Mouse (Mus musculus): Measurements from ENCODE around the gene Sulf2. TPM values are rescaled to one million over a fixed set of nuclear protein-coding genes. Genes with fewer than 3 reads are reported as not detected.

Sulf2 gene
- polyA plus RNA-seq, 1 experiment from 2014 or later: 127 TPM

DNA sequence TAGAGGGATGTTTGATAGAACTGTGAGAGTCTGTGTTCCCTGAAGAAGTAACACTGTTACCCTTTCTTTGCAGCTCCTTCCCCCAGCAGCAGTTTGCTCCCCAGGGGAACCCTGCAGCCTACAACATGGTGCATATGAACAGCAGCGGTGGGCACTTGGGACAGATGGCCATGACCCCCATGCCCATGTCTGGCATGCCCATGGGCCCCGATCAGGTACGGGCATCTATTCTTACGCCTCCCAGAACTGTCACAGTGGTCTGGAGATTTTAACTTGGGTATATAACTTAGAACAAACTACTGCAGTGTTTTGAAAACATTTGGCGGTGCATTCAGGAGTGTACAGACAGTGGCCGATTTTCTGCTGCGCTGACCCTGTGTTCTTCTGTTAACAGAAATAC, 85.7 kb downstream of the Sulf2 start:
- H3K27me3 ChIP-seq: no peaks in the 10 kb centered on the region
- H3K4me2 ChIP-seq: no peak overlapping the region
- H3K27ac ChIP-seq: 0 out of 2 replicates have a peak overlapping the region, but pooled peaks have one; percentile 53
- 92% methylated on average over 7 of the region's 7 CpGs for WGBS
- peaks cover 67% of the 10 kb centered on the region for H3K36me3 ChIP-seq
- H3K4me3 ChIP-seq: no peak overlapping the region
- no peak for ATAC-seq (ENCODE audit: insufficient number of reproducible peaks, insufficient read depth, low FRiP score, low TSS enrichment, low read depth)
- no peaks in the 10 kb centered on the region for H3K9me3 ChIP-seq
- peaks cover 24% of the 10 kb centered on the region for H3K4me1 ChIP-seq
- H3K9ac ChIP-seq: no peak overlapping the region

DNA sequence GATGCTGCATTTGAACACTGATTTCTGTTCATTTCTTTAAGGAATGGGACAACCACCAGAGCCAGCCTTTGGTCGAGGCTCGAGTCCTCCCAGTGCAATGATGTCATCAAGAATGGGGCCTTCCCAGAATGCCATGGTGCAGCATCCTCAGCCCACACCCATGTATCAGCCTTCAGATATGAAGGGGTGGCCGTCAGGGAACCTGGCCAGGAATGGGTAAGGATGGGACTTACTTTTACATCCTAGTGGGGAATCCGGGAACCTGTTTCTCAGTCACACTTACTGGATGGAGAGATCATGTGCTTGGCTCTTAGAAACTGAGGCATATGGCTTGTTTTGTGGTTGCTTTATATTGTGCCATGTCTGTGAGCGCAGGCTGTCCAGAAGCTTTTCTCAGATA, 86.3 kb downstream of the Sulf2 start:
- Histone ChIP-seq H3K36me3 (peaks cover 66% of the 10 kb centered on the region), H3K27ac (no peak overlapping the region), H3K27me3 (no peaks in the 10 kb centered on the region), H3K9ac (no peak overlapping the region), H3K4me3 (no peak overlapping the region), H3K9me3 (no peaks in the 10 kb centered on the region), H3K4me2 (no peak overlapping the region), H3K4me1 (peaks cover 19% of the 10 kb centered on the region)
- 87% methylated on average over 5 of the region's 5 CpGs for WGBS
- ATAC-seq (ENCODE audit: insufficient number of reproducible peaks, insufficient read depth, low FRiP score, low TSS enrichment, low read depth): no peak

DNA sequence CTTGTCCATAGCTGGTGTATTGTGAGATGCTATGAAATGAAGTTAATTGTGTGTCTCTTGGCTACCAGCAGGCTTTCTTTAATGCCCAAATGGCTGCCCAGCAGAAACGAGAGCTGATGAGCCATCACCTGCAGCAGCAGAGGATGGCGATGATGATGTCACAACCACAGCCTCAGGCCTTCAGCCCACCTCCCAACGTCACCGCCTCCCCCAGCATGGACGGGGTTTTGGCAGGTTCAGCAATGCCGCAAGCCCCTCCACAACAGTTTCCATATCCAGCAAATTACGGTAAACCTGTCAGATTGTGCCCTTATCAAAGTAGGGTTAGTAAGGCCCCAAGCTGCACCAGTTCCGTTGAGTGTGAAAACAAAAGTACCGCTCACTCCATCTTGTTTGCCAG, 87.2 kb downstream of the Sulf2 start:
- Histone ChIP-seq H3K9ac (no peak overlapping the region), H3K27me3 (no peaks in the 10 kb centered on the region), H3K4me2 (no peak overlapping the region), H3K27ac (no peak overlapping the region), H3K9me3 (no peaks in the 10 kb centered on the region), H3K4me1 (peaks cover 19% of the 10 kb centered on the region), H3K36me3 (peaks cover 63% of the 10 kb centered on the region), H3K4me3 (no peak overlapping the region)
- no peak for ATAC-seq (ENCODE audit: insufficient number of reproducible peaks, insufficient read depth, low FRiP score, low TSS enrichment, low read depth)
- 84% methylated on average over 9 of the region's 9 CpGs for WGBS

DNA sequence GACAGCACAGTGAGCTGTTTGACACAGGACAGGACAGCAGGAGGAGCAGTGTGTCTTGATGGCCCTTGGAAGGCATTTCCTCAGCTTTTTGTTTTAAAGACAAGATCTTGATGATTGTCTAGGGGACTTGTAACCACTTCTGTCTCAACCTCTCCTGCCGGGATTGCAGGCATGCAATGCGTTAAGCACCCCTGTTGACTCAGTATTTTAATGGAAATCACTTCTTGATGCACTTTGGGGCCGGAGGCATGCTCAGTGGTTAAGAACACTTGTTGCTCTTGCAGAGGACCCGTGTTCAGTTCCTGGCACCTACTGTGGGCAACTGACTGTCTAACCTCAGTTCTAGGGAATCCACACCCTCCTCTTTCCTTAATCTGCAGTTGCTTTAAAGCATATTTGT, 89.0 kb downstream of the Sulf2 start:
- peaks cover 19% of the 10 kb centered on the region for H3K4me1 ChIP-seq
- no peak for ATAC-seq (ENCODE audit: insufficient number of reproducible peaks, insufficient read depth, low FRiP score, low TSS enrichment, low read depth)
- H3K9ac ChIP-seq: no peak overlapping the region
- H3K4me3 ChIP-seq: no peak overlapping the region
- peaks cover 65% of the 10 kb centered on the region for H3K36me3 ChIP-seq
- H3K27ac ChIP-seq: no peak overlapping the region
- no peaks in the 10 kb centered on the region for H3K27me3 ChIP-seq
- 79% methylated on average over 4 of the region's 4 CpGs for WGBS
- H3K9me3 ChIP-seq: no peaks in the 10 kb centered on the region
- no peak overlapping the region for H3K4me2 ChIP-seq

DNA sequence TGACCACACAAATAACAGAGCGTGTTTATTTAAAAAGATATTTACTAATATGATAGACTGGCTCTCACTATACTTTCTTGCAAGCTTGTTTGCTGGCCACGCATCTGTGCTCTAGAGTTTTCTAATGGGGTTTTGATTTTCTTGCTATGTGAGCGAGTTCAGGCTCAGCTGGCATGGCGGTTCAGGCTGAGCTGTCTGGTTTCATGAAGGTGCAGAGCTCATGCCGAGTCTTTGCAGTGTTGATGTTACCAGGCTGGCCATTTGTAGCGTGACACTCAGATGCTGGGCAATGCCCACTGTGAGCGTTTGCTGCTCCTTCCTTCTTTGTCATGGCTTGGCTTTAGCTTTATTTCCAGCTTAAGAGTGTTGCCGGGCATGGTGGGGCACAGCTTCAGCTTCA, 93.0 kb downstream of the Sulf2 start:
- no peak for ATAC-seq (ENCODE audit: insufficient number of reproducible peaks, insufficient read depth, low FRiP score, low TSS enrichment, low read depth)
- peaks cover 67% of the 10 kb centered on the region for H3K36me3 ChIP-seq
- no peaks in the 10 kb centered on the region for H3K27me3 ChIP-seq
- no peak overlapping the region for H3K27ac ChIP-seq
- no peak overlapping the region for H3K4me3 ChIP-seq
- no peaks in the 10 kb centered on the region for H3K9me3 ChIP-seq
- 78% methylated on average over 8 of the region's 8 CpGs for WGBS
- H3K9ac ChIP-seq: no peak overlapping the region
- H3K4me2 ChIP-seq: no peak overlapping the region
- 0 out of 2 replicates have a peak, but pooled peaks cover 4% of the 10 kb centered on the region for H3K4me1 ChIP-seq

DNA sequence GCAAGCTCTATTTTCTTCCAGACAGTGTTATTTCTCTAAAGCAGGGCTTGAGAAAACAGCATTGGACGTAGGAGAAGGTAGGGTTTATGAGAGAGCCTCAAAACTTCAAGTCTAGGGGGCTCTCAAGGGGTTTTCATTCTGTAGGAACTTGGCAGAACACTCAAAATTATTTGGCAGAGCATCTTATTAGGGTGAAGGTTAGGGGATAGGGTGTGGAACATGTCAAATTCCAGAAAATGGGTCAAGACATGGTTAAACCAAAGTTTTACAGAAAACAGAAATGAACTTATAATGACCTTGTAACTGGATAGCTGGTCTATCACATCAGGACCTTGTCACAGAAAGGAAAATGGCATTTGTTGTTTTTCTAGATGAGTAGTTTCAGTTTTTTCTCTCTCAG, 93.5 kb downstream of the Sulf2 start:
- H3K4me3 ChIP-seq: no peak overlapping the region
- ATAC-seq (ENCODE audit: insufficient number of reproducible peaks, insufficient read depth, low FRiP score, low TSS enrichment, low read depth): no peak
- H3K36me3 ChIP-seq: peaks cover 69% of the 10 kb centered on the region
- WGBS: 64% methylated on average over 1 of the region's 1 CpGs
- H3K9me3 ChIP-seq: no peaks in the 10 kb centered on the region
- 0 out of 2 replicates have a peak, but pooled peaks cover 4% of the 10 kb centered on the region for H3K4me1 ChIP-seq
- no peaks in the 10 kb centered on the region for H3K27me3 ChIP-seq
- no peak overlapping the region for H3K9ac ChIP-seq
- H3K4me2 ChIP-seq: no peak overlapping the region
- H3K27ac ChIP-seq: 0 out of 2 replicates have a peak overlapping the region, but pooled peaks have one; percentile 5

DNA sequence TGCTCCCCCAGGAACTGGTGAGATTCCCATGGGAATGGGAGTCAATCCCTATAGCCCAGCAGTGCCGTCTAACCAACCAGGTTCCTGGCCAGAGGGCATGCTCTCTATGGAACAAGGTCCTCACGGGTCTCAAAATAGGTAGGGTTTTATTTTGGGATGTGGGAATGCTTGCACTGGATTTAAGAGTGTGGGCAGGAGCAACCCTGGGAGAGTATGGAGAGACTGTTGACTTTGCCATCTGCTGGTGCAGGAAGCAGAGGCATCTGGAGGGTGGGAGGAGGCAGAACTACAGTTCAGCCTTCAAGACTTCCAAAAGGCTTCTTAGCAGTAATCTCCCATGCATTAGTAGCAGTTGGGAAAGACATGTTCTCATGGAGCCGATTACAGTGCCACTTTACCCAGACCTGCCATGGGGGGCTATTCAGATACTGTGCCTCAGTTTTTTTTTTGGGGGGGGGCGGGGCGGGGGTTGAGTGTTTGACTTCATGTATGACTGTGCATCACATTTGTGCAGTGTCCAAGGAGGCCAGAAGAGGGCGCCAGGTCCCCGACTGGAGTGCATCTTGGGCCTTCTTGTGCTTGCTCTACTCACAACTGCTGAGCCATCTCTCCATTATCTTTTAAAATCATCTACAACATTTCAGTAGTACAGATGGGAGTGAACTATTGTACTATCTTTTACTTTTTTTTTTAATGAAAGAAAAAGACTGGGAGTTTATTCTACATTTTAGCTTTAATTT, 95.6 kb downstream of the Sulf2 start:
- WGBS: 74% methylated on average over 7 of the region's 7 CpGs
- H3K4me1 ChIP-seq: 0 out of 2 replicates have a peak, but pooled peaks cover 4% of the 10 kb centered on the region

DNA sequence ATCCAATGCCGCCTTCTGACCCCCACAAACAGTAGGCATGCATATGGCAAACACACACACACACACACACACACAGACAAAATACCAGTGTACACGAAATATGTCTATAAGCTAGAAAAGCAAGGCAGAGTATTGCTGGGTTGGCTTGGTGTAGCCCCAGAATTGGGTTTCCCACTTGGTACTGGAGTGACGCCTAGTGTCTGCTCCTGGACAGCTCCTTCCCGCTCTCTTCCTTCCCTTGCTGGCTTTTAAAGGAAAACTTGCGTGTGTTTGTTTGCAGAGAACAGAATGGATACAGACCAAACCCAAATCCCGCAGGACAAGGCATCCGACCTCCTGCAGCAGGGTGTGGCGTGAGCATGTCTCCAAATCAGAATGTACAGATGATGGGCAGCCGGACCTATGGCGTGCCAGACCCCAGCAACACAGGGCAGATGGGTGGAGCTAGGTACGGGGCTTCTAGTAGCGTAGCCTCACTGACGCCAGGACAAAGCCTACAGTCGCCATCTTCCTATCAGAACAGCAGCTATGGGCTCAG, 101.4 kb downstream of the Sulf2 start:
- H3K9ac ChIP-seq: no peak overlapping the region
- H3K4me3 ChIP-seq: no peak overlapping the region
- WGBS: 89% methylated on average over 14 of the region's 14 CpGs
- ATAC-seq (ENCODE audit: insufficient number of reproducible peaks, insufficient read depth, low FRiP score, low TSS enrichment, low read depth): no peak
- no peaks in the 10 kb centered on the region for H3K4me1 ChIP-seq
- no peaks in the 10 kb centered on the region for H3K27me3 ChIP-seq
- no peaks in the 10 kb centered on the region for H3K9me3 ChIP-seq
- no peak overlapping the region for H3K27ac ChIP-seq
- H3K36me3 ChIP-seq: peaks cover 87% of the 10 kb centered on the region
- no peak overlapping the region for H3K4me2 ChIP-seq

More for the DNA sequence above, 95.6 kb downstream of the Sulf2 start:
- Histone ChIP-seq H3K9ac (no peak overlapping the region), H3K4me2 (no peak overlapping the region), H3K9me3 (no peaks in the 10 kb centered on the region), H3K27ac (no peak overlapping the region), H3K27me3 (no peaks in the 10 kb centered on the region), H3K4me3 (no peak overlapping the region), H3K36me3 (peaks cover 74% of the 10 kb centered on the region)
- no peak for ATAC-seq (ENCODE audit: insufficient number of reproducible peaks, insufficient read depth, low FRiP score, low TSS enrichment, low read depth)

DNA sequence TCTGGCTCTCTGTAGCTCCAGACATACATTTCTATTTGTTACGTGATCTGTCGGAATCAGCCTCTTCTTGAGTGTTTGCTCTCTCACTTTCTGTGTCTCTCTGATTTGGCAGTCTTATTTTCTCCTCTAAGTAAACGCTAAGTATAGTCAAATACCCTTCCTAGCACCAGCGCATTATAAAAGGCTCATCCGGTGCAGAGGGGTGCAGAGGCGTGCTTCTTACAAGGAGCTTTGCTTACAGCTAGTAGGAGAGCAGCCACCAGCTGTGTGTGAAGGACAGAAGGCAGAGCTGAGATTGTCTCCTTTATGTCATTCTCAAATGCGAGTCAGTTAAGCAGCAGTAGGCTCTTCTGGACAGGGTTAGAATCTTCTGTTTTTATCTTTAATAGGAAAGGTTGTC, 103.5 kb downstream of the Sulf2 start:
- Histone ChIP-seq H3K36me3 (peaks cover 78% of the 10 kb centered on the region), H3K9me3 (no peaks in the 10 kb centered on the region), H3K4me1 (no peaks in the 10 kb centered on the region), H3K4me2 (no peak overlapping the region), H3K27ac (no peak overlapping the region), H3K4me3 (no peak overlapping the region), H3K27me3 (no peaks in the 10 kb centered on the region), H3K9ac (no peak overlapping the region)
- ATAC-seq (ENCODE audit: insufficient number of reproducible peaks, insufficient read depth, low FRiP score, low TSS enrichment, low read depth): no peak
- 94% methylated on average over 7 of the region's 7 CpGs for WGBS

DNA sequence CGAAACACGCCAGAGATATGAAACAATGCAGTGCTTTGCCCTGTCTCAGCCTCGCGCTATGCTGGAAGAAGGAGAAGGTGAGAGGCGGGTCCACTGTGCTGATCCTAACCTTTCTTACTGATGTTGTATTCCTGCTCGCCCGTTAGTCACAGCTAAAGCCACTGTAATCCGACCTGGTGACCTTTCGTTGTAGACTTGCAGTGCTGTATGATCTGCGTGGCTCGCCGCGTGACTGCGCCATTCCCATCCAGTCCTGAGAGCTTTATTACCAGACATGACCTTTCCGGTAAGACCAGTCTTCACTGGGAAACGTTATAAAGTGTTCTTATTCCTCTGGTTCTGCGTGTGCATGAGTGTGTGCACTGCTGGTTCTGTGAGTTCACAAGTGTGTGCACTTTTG, 104.0 kb downstream of the Sulf2 start:
- Histone ChIP-seq H3K9me3 (no peaks in the 10 kb centered on the region), H3K4me1 (no peaks in the 10 kb centered on the region), H3K4me3 (no peak overlapping the region), H3K9ac (no peak overlapping the region), H3K27me3 (no peaks in the 10 kb centered on the region), H3K4me2 (no peak overlapping the region), H3K36me3 (peaks cover 74% of the 10 kb centered on the region), H3K27ac (no peak overlapping the region)
- no peak for ATAC-seq (ENCODE audit: insufficient number of reproducible peaks, insufficient read depth, low FRiP score, low TSS enrichment, low read depth)
- 81% methylated on average over 17 of the region's 17 CpGs for WGBS

DNA sequence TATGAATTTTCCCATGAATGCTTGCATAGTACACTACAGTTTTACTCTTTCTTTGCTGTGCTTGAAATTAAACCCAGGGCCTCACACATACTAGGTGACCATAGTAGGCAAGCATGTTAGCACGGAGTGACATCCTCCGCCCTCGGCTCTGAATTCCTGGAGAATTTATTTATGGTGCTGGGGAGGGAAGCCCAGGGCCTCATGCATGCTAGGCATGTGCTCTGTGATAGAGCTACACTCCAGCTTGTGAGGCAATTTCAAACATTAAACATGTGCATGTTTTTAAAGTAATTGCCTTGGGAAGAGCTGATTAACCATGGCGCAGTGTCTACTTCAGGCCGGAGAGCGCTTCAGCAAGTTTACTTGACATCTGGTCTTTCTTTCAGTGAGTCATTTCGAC, 106.6 kb downstream of the Sulf2 start:
- WGBS: 61% methylated on average over 7 of the region's 7 CpGs

DNA sequence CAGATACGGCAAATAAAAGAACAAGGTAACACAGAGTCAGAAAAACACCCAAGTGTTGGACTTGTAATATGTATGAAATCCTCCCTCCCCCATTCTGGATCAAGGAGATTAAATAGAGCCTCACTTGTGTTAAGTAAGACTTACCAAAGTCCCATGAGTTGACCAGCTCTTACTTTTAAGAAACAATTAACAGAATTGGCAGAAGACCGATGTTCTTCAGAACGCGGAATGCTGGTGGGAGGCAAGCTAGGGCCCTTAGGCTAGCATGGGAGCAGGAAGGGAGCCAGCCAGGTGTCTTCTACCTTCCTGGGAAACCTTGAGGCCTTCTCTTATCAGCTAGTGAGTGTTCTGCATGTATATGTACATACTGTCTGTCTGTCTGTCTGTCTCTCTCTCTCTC, 107.5 kb downstream of the Sulf2 start:
- Histone ChIP-seq H3K4me1 (peaks cover 18% of the 10 kb centered on the region), H3K4me3 (no peak overlapping the region), H3K27me3 (no peaks in the 10 kb centered on the region), H3K9me3 (no peaks in the 10 kb centered on the region), H3K9ac (no peak overlapping the region), H3K4me2 (no peak overlapping the region), H3K27ac (no peak overlapping the region), H3K36me3 (peaks cover 40% of the 10 kb centered on the region)
- ATAC-seq (ENCODE audit: insufficient number of reproducible peaks, insufficient read depth, low FRiP score, low TSS enrichment, low read depth): no peak
- 95% methylated on average over 4 of the region's 4 CpGs for WGBS

More for the DNA sequence above, 106.6 kb downstream of the Sulf2 start:
- Histone ChIP-seq H3K4me2 (no peak overlapping the region), H3K27ac (no peak overlapping the region), H3K9me3 (no peaks in the 10 kb centered on the region), H3K4me1 (peaks cover 18% of the 10 kb centered on the region), H3K9ac (no peak overlapping the region), H3K36me3 (peaks cover 49% of the 10 kb centered on the region), H3K4me3 (no peak overlapping the region), H3K27me3 (no peaks in the 10 kb centered on the region)
- no peak for ATAC-seq (ENCODE audit: insufficient number of reproducible peaks, insufficient read depth, low FRiP score, low TSS enrichment, low read depth)

Measured in embryonic facial prominence, embryonic 13.5 days (tissue).